Mouse (Mus musculus) hindbrain, embryonic 15.5 days (tissue): ENCODE data around the gene Ptpn14. TPM values are rescaled to one million over a fixed set of nuclear protein-coding genes. Genes with fewer than 3 reads are reported as not detected.

Experiments used
- ATAC-seq: fragments of 200-750 bp; cut with Nextera tagmentation; 2 replicates; pipeline ENCODE4 v1.8.0; 2017; ENCODE audit warnings: low read depth, moderate number of reproducible peaks, moderate TSS enrichment; ENCODE audit not compliant: low FRiP score
- H3K27ac ChIP-seq: fragments of 300-500 bp; sonication (generic); replicated peaks from 2 replicates; pipeline ENCODE4 v1.5.1; 2015; ENCODE audit warnings: mild to moderate bottlenecking, inconsistent platforms
- H3K27me3 ChIP-seq: fragments of 300-500 bp; sonication (generic); 2 replicates; pipeline ENCODE4 v1.6.1; 2015; ENCODE audit warnings: control low read depth, inconsistent platforms
- H3K36me3 ChIP-seq: fragments of 300-500 bp; sonication (generic); 2 replicates; pipeline ENCODE4 v1.6.1; 2015; ENCODE audit warnings: control low read depth, inconsistent platforms
- H3K4me1 ChIP-seq: fragments of 300-500 bp; sonication (generic); replicated peaks from 2 replicates; pipeline ENCODE4 v1.6.1; 2015; ENCODE audit warnings: control low read depth, inconsistent platforms
- H3K4me2 ChIP-seq: fragments of 300-500 bp; sonication (generic); 2 replicates; pipeline ENCODE4 v1.6.1; 2015; ENCODE audit warnings: moderate library complexity, mild to moderate bottlenecking, inconsistent platforms
- H3K4me3 ChIP-seq: fragments of 300-500 bp; sonication (generic); 2 replicates; pipeline ENCODE4 v1.5.1; 2015; ENCODE audit warnings: mild to moderate bottlenecking, inconsistent platforms
- H3K9ac ChIP-seq: fragments of 300-500 bp; sonication (generic); 2 replicates; pipeline ENCODE4 v1.6.1; 2015; ENCODE audit warnings: inconsistent platforms
- H3K9me3 ChIP-seq: fragments of 300-500 bp; sonication (generic); 2 replicates; pipeline ENCODE4 v1.6.1; 2016; ENCODE audit warnings: control low read depth, inconsistent platforms
- WGBS: fragments of 180-500 bp; shearing (Covaris S2); methylation state at CpG from one replicate; pipeline ENCODE4 v1.1.7; 2015; 5-methylcytosine and 5-hydroxymethylcytosine counted together
- polyA plus RNA-seq: library from polyadenylated mRNA; unstranded; fragments of >200 nt; fragmentation: Nextera tagmentation; extraction: Ambion mirVana; gene quantifications from 2 replicates; pipeline ENCODE4 v1.2.1, GENCODE M21; 2015

The Ptpn14 gene
- polyA plus RNA-seq, 1 experiment from 2014 or later, result 1.5 TPM

DNA sequence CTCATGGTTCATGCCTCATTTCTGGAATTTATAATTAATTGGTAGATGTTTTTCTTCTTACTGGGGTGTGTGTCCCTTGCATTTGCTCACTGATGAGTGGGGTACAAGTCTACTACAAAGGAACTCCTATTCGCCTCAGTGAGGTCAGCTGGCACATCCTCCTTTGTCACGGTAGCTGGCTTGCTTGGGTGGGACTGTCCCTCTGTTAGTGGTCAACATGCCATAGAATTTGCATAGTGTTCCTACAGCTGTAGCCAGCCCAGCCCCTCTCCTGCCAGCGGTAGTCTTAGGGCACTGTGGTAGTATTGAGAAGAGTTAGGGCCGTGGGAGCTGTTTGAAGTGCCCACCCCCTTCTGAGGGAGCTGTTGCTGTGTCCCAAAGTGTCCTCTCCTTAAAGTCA lies 73.2 kb downstream of the Ptpn14 start:
- no peak overlapping the region for H3K9ac ChIP-seq
- peaks cover 7% of the 10 kb centered on the region for H3K4me1 ChIP-seq
- no peaks in the 10 kb centered on the region for H3K9me3 ChIP-seq
- ATAC-seq, result no peak
- no peaks in the 10 kb centered on the region for H3K36me3 ChIP-seq
- H3K4me3 ChIP-seq, result no peak overlapping the region
- 79% methylated on average over 4 of the region's 4 CpGs for WGBS
- H3K27ac ChIP-seq, result no peak overlapping the region
- no peak overlapping the region for H3K4me2 ChIP-seq
- no peaks in the 10 kb centered on the region for H3K27me3 ChIP-seq

DNA sequence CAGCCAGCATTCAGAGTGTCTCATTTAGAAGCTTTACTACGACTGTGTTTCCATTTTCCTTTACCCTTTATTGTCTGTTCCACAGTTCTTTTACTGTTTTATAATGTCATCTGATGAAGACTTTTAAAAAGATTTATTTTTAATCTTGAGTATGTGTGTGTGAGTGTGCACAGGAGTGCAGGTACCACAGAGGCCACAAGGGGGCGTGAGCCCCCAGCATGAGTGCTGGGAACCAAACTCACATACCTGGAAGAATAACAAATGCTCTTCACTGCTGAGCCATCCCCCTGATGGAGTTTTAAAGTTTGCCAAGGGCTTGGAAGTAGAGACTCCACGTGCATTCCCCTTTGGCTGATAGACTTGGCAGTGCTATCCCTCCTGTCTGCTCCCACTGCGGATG lies 74.5 kb downstream of the Ptpn14 start:
- 94% methylated on average over 4 of the region's 4 CpGs for WGBS
- peaks cover 7% of the 10 kb centered on the region for H3K4me1 ChIP-seq

DNA sequence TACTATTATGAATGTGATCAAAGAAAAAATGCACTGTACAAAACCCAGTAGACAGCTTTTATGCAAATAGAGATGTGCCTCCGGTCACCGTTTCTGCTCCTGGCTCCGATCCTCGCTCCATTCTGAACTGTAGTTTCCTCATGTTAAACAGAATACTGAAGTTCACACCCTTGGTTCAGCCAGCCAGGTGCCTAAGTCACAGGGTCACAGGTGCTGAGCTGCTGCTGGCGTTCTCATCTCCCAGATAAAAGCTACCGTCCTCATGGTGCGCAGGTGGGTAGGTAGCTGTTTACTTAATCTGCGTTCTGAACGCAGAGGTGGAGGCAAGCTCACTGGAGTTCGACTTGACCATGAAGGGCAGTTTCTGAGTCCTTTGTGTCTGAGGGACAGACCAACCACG lies 75.7 kb downstream of the Ptpn14 start:
- no peak overlapping the region for H3K9ac ChIP-seq
- no peaks in the 10 kb centered on the region for H3K27me3 ChIP-seq
- H3K4me3 ChIP-seq, result no peak overlapping the region
- no peaks in the 10 kb centered on the region for H3K9me3 ChIP-seq
- no peak for ATAC-seq
- 93% methylated on average over 11 of the region's 11 CpGs for WGBS
- no peak overlapping the region for H3K4me2 ChIP-seq
- peaks cover 7% of the 10 kb centered on the region for H3K4me1 ChIP-seq
- no peaks in the 10 kb centered on the region for H3K36me3 ChIP-seq
- H3K27ac ChIP-seq, result no peak overlapping the region

More for the DNA sequence above, 74.5 kb downstream of the Ptpn14 start:
- Histone ChIP-seq H3K9me3 (no peaks in the 10 kb centered on the region), H3K27ac (no peak overlapping the region), H3K27me3 (no peaks in the 10 kb centered on the region), H3K4me3 (no peak overlapping the region), H3K9ac (no peak overlapping the region), H3K4me2 (no peak overlapping the region), H3K36me3 (no peaks in the 10 kb centered on the region)
- no peak for ATAC-seq

DNA sequence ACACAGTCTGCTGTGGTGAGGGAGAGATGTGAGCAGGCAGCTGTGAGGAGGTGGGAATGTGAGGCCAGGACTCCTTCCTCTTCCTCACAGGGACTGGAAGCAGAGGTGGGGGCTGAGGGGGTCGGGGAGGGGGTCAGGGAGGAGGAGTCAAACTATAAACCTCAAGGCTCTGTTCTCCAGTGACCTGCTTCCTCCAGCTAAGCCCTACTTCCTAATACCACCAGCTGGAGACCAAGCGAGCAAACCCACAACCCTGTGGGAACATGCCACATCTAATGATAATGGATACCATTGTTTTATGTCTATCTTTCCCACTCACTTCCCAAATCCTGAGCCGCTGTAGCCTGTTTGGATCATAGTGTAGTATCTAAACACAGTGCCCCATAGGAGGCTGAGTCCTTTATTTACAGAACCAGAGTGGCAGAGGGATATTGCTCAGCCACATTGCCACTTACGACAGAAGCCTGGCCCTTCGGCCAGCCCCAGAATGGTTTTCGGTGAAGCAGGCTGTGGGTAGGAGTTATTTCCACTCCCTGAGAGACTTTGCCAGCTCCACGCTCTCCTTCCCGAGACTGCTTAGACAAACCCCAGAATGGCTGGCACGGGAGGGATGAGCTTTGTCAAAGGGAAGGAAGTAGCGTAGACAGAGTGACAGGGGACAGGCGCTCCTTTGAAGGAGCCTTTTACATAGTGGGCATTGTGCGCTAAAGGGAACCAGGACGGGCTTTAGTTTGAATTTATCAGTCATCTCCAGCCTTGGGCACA lies 78.6 kb downstream of the Ptpn14 start:
- 74% methylated on average over 13 of the region's 13 CpGs for WGBS
- Histone ChIP-seq H3K4me1 (no peaks in the 10 kb centered on the region), H3K9me3 (no peaks in the 10 kb centered on the region), H3K4me3 (no peak overlapping the region), H3K4me2 (no peak overlapping the region), H3K27me3 (no peaks in the 10 kb centered on the region), H3K9ac (no peak overlapping the region), H3K27ac (no peak overlapping the region), H3K36me3 (no peaks in the 10 kb centered on the region)
- ATAC-seq, result no peak

DNA sequence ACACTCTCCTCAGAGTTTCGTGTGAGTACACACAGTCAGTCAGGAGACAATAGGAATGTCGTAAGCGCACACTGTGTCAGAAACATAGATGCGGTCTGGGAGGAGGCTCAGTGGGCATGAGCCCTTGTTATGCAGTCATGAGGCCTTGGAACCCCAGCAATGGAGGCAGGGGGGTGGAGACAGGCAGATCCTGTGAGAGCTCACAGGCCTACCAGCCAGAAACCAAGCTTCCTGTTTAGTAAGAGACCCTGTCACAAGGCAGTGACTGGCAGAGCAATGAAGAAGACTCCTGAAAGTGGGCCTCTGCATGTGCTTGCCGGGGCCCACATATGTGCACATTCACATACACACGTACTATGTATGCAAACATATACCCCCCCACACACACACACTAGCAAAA lies 79.9 kb downstream of the Ptpn14 start:
- H3K27me3 ChIP-seq, result no peaks in the 10 kb centered on the region
- H3K4me2 ChIP-seq, result no peak overlapping the region
- no peak overlapping the region for H3K27ac ChIP-seq
- no peak for ATAC-seq
- H3K9me3 ChIP-seq, result no peaks in the 10 kb centered on the region
- no peak overlapping the region for H3K9ac ChIP-seq
- H3K4me3 ChIP-seq, result no peak overlapping the region
- 88% methylated on average over 6 of the region's 6 CpGs for WGBS
- no peaks in the 10 kb centered on the region for H3K4me1 ChIP-seq
- no peaks in the 10 kb centered on the region for H3K36me3 ChIP-seq

DNA sequence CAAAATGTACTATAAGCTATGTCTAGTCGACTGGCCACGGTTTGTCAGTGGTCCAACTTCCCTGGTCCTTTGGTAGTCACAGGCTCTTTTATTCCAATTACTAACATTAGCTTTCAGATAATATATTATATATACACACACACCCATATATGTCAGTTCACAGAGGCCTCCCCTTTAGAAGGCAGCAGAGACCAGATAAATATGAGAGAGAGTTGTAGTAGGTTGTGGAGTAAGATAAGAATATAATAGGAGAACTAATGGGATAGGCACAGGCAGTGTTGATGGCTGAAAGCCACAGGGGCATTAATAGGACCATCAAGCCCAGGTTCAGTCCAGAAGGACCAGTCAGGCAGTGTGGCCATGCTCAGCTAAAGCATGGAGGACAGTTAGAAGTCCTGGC lies 80.4 kb downstream of the Ptpn14 start:
- Histone ChIP-seq H3K9ac (no peak overlapping the region), H3K4me2 (no peak overlapping the region), H3K4me3 (no peak overlapping the region), H3K9me3 (no peaks in the 10 kb centered on the region), H3K36me3 (no peaks in the 10 kb centered on the region), H3K4me1 (no peaks in the 10 kb centered on the region), H3K27me3 (no peaks in the 10 kb centered on the region), H3K27ac (no peak overlapping the region)
- 99% methylated on average over 2 of the region's 2 CpGs for WGBS
- ATAC-seq, result no peak

DNA sequence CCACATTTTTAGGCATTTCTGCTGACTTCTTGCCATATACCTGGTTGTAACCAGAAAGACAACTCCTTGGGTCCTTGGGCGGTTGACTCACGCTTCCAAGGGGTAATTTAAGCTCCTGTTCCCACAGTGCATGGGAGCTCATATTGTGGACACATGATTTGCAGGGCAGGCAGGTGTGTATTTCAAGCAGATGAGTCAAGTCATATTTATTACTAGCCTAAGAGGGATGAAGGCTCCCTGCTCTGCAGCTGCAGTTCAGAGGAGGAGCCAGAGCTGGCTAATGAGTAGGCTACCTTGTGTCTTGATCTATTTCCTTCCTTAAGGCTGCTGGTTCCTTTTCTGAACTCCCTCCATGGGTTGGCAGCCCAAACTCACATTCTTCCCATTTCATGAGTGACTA lies 83.7 kb downstream of the Ptpn14 start:
- no peaks in the 10 kb centered on the region for H3K4me1 ChIP-seq
- no peaks in the 10 kb centered on the region for H3K36me3 ChIP-seq
- no peaks in the 10 kb centered on the region for H3K9me3 ChIP-seq
- no peak for ATAC-seq
- no peak overlapping the region for H3K4me2 ChIP-seq
- no peak overlapping the region for H3K9ac ChIP-seq
- 92% methylated on average over 2 of the region's 2 CpGs for WGBS
- H3K27me3 ChIP-seq, result no peaks in the 10 kb centered on the region
- H3K27ac ChIP-seq, result no peak overlapping the region
- no peak overlapping the region for H3K4me3 ChIP-seq

DNA sequence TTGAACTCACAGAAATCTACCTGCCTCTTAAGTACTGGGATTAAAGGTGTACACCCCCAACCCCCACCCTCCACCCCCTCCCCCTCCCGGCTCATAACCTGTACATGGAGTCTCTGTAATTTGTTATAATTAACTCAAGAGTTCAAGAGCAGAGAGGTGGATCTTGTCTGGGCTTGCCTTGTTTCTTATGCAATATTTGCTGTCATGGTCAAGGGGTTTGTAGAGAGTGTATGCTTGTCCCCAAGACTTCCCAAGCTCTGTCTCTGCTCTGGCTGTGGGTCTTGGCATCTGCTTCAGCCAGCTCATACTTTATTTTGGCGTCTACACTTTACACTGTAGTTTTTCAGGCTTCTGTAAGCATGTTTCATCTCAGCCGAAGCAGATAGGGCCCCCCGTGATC lies 86.3 kb downstream of the Ptpn14 start:
- 94% methylated on average over 4 of the region's 4 CpGs for WGBS
- ATAC-seq, result no peak
- H3K4me1 ChIP-seq, result no peaks in the 10 kb centered on the region
- no peak overlapping the region for H3K4me2 ChIP-seq
- no peak overlapping the region for H3K4me3 ChIP-seq
- no peaks in the 10 kb centered on the region for H3K36me3 ChIP-seq
- no peaks in the 10 kb centered on the region for H3K9me3 ChIP-seq
- no peaks in the 10 kb centered on the region for H3K27me3 ChIP-seq
- no peak overlapping the region for H3K27ac ChIP-seq
- H3K9ac ChIP-seq, result no peak overlapping the region

DNA sequence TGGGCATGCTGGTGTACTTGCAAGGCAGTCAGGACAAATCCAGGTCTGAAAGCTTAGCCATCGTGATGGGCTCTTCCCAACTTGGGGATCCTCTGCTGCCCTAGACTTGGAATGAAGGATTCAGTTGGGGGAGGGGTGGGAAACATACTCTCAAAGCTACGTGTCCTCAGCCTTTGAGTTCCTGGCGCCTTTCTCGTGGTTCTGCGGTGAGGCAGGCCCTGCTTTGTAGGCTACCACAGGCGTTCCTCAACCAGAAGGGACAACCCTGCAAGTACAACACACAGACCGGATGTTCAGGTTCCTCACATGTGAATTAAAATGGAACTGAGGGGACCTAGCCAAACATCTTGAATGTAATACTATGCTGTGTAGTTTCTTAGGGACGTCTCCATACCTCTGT lies 89.0 kb downstream of the Ptpn14 start:
- no peak overlapping the region for H3K27ac ChIP-seq
- no peaks in the 10 kb centered on the region for H3K9me3 ChIP-seq
- ATAC-seq, result no peak
- no peak overlapping the region for H3K4me2 ChIP-seq
- WGBS, result 88% methylated on average over 8 of the region's 8 CpGs
- H3K9ac ChIP-seq, result no peak overlapping the region
- no peaks in the 10 kb centered on the region for H3K4me1 ChIP-seq
- no peak overlapping the region for H3K4me3 ChIP-seq
- no peaks in the 10 kb centered on the region for H3K27me3 ChIP-seq
- H3K36me3 ChIP-seq, result no peaks in the 10 kb centered on the region

DNA sequence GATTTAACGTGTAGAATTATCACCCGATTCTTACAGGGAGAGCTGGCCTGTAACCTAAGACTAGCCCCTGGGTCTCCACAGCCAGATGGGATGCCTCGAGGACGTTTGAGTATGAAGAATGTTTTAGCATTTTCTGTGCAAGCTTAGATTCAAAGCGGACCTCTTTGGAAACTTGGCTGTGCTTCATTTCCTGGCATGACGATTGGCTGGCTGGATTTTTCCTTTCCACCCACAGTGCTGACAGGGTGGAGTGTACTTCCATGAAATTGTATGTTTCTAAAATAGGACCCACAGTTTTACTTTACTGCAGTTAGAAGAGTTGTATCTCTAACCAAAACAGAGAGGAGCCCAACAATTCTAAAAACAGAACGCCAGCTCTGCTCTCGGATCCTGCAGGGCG lies 89.7 kb downstream of the Ptpn14 start:
- 77% methylated on average over 9 of the region's 9 CpGs for WGBS
- Histone ChIP-seq H3K27me3 (no peaks in the 10 kb centered on the region), H3K4me1 (no peaks in the 10 kb centered on the region), H3K9ac (no peak overlapping the region), H3K36me3 (no peaks in the 10 kb centered on the region), H3K4me2 (no peak overlapping the region), H3K27ac (no peak overlapping the region), H3K9me3 (no peaks in the 10 kb centered on the region), H3K4me3 (no peak overlapping the region)
- ATAC-seq, result no peak

DNA sequence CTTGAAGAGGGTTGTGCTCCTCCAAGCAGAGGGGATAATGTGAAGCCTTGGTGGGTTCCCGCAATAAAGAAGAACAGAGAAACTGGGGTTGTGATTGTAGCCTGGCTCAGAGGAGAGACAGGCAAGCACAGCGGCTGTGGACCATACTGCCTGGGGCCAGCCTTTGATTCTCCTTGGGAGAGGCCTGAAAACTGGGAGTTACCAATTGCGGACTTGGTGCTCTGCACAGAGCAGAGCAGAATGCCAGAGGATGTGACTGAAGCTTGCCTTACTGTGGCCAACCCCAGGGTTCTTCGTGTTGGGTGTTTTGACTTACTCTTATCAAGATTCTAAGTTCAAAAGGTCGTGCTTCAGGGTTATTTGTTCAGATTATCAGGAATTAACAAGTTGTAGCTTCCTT lies 92.0 kb downstream of the Ptpn14 start:
- no peak overlapping the region for H3K27ac ChIP-seq
- H3K36me3 ChIP-seq, result no peaks in the 10 kb centered on the region
- no peaks in the 10 kb centered on the region for H3K27me3 ChIP-seq
- H3K4me3 ChIP-seq, result no peak overlapping the region
- ATAC-seq, result no peak
- H3K9ac ChIP-seq, result no peak overlapping the region
- no peaks in the 10 kb centered on the region for H3K4me1 ChIP-seq
- 85% methylated on average over 5 of the region's 5 CpGs for WGBS
- no peak overlapping the region for H3K4me2 ChIP-seq
- H3K9me3 ChIP-seq, result no peaks in the 10 kb centered on the region

DNA sequence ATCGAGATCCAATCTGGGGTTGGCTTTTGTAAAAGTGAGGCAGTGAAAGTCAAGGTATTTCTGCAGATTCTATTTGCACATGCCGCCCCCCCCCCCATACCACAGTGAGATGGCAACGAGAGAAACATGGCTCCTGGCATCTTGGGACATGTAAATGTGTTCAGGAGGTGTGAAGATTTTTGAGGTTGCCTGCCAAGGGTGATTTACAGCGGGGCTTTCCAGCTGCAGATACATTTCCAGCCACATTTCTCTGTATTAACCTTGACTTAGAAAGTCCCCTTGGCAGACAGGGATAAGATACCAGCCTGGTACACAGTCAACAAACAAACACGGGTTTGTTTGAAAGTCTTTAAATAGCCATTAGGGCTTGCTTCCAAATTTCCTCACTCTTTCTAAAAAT lies 96.4 kb downstream of the Ptpn14 start:
- Histone ChIP-seq H3K36me3 (no peaks in the 10 kb centered on the region), H3K4me1 (no peaks in the 10 kb centered on the region), H3K4me3 (no peak overlapping the region), H3K4me2 (no peak overlapping the region), H3K9ac (no peak overlapping the region), H3K27me3 (no peaks in the 10 kb centered on the region), H3K9me3 (no peaks in the 10 kb centered on the region), H3K27ac (no peak overlapping the region)
- WGBS, result 68% methylated on average over 5 of the region's 5 CpGs
- no peak for ATAC-seq

DNA sequence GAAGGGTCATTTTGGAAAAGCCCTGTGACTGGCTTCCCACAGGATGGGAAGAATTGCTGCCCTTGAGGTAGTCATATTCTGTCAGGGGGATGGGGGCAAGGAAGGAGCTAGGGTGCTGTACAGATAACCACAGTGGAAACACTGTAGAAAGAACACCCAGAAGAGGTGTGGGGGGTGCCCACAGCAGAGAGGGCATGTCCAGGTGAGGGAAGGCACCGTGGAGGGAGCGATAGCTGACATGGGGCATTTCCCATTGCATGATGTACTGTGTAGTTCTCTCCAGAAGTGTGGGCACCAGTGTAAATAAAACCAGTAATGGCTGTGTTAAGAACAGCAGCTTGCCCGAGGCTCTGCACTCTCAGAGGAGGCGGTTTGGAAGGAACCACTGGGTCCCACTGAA lies 102.3 kb downstream of the Ptpn14 start:
- H3K27me3 ChIP-seq, result no peaks in the 10 kb centered on the region
- no peaks in the 10 kb centered on the region for H3K36me3 ChIP-seq
- no peak overlapping the region for H3K4me2 ChIP-seq
- H3K4me1 ChIP-seq, result peaks cover 7% of the 10 kb centered on the region
- no peak overlapping the region for H3K9ac ChIP-seq
- WGBS, result 55% methylated on average over 4 of the region's 4 CpGs
- no peak for ATAC-seq
- no peak overlapping the region for H3K4me3 ChIP-seq
- no peak overlapping the region for H3K27ac ChIP-seq
- no peaks in the 10 kb centered on the region for H3K9me3 ChIP-seq
